Mouse (Mus musculus) layer of hippocampus, adult 11-12 months (tissue): ENCODE data around the gene Ndufa12.

Experiments used
- DNase-seq: peaks from one replicate; pipeline ENCODE4 v3.0.0; 2022; ENCODE audit warnings: low spot score

Ndufa12 gene

GRCm38 (mm10) chr10:94230172-94230981 lies 31.9 kb downstream of the Ndufa12 start:
- DNase-seq, result peak; percentile 30

GRCm38 (mm10) chr10:94231025-94231424 lies 32.5 kb downstream of the Ndufa12 start:
- DNase-seq, result no peak

- no peak for DNase-seq
These were observed 36.7 kb downstream of the Ndufa12 start for GRCm38 (mm10) chr10:94235200-94235599.

GRCm38 (mm10) chr10:94241346-94241745 lies 42.8 kb downstream of the Ndufa12 start:
- DNase-seq, result no peak

GRCm38 (mm10) chr10:94247748-94248349 lies 49.3 kb downstream of the Ndufa12 start:
- no peak for DNase-seq

GRCm38 (mm10) chr10:94249575-94250456 lies 51.3 kb downstream of the Ndufa12 start:
- peak; percentile 26 for DNase-seq

- DNase-seq, result no peak
These were observed 54.8 kb downstream of the Ndufa12 start for GRCm38 (mm10) chr10:94253260-94253807.

- DNase-seq, result no peak
These were observed 56.2 kb downstream of the Ndufa12 start for GRCm38 (mm10) chr10:94254766-94255165.

GRCm38 (mm10) chr10:94255744-94256143 lies 57.2 kb downstream of the Ndufa12 start:
- no peak for DNase-seq

- DNase-seq, result no peak
These were observed 58.0 kb downstream of the Ndufa12 start for GRCm38 (mm10) chr10:94256518-94256917.

GRCm38 (mm10) chr10:94260544-94260943 lies 62.0 kb downstream of the Ndufa12 start:
- DNase-seq, result no peak

- DNase-seq, result no peak
These were observed 64.1 kb downstream of the Ndufa12 start for GRCm38 (mm10) chr10:94262646-94263045.

- DNase-seq, result no peak
These were observed 64.7 kb downstream of the Ndufa12 start for GRCm38 (mm10) chr10:94263211-94263610.

GRCm38 (mm10) chr10:94265656-94266542 lies 67.4 kb downstream of the Ndufa12 start:
- no peak for DNase-seq
